Mouse (Mus musculus) ES-Bruce4 (cell line): ENCODE results near the gene Usmg5. TPM values are rescaled to one million over a fixed set of nuclear protein-coding genes. Genes with fewer than 3 reads are reported as not detected.

Experiments used
- H3K27ac ChIP-seq: 2 replicates; pipeline ENCODE4 v1.5.1; 2012; ENCODE audit warnings: low read length, inconsistent platforms; ENCODE audit not compliant: insufficient read depth
- H3K27me3 ChIP-seq: 2 replicates; pipeline ENCODE4 v1.6.1; 2012; ENCODE audit warnings: mild to moderate bottlenecking, low read length, inconsistent platforms; ENCODE audit not compliant: control insufficient read depth, poor library complexity, insufficient read depth, severe bottlenecking
- H3K36me3 ChIP-seq: 2 replicates; pipeline ENCODE4 v1.6.1; 2012; ENCODE audit warnings: inconsistent platforms, mild to moderate bottlenecking, low read length, moderate library complexity; ENCODE audit not compliant: control insufficient read depth, poor library complexity, insufficient read depth, severe bottlenecking
- H3K4me1 ChIP-seq: one replicate; pipeline ENCODE4 v1.8.1; 2011; ENCODE audit warnings: low read length; ENCODE audit not compliant: control insufficient read depth, insufficient read depth
- H3K4me3 ChIP-seq: 2 replicates; pipeline ENCODE4 v1.5.1; 2011; ENCODE audit warnings: low read depth, mild to moderate bottlenecking, low read length
- H3K9ac ChIP-seq: 2 replicates; pipeline ENCODE4 v1.6.1; 2012; ENCODE audit warnings: low read depth, mild to moderate bottlenecking, inconsistent platforms; ENCODE audit not compliant: poor library complexity, severe bottlenecking
- H3K9me3 ChIP-seq: replicated peaks from 2 replicates; pipeline ENCODE4 v1.6.1; 2012; ENCODE audit warnings: mild to moderate bottlenecking, low read length, inconsistent platforms; ENCODE audit not compliant: control insufficient read depth, poor library complexity, insufficient read depth, severe bottlenecking
- CTCF ChIP-seq: IDR thresholded peaks from one replicate; pipeline ENCODE4 v1.8.1; 2011; ENCODE audit warnings: low read depth, low read length
- EP300 ChIP-seq: IDR thresholded peaks from 2 replicates; pipeline ENCODE4 v1.6.1; 2011; ENCODE audit warnings: low read depth, low read length; ENCODE audit not compliant: insufficient read depth
- POLR2A ChIP-seq: IDR thresholded peaks from one replicate; pipeline ENCODE4 v1.8.1; 2011; ENCODE audit warnings: low read length; ENCODE audit not compliant: insufficient read depth
- polyA plus RNA-seq: library from polyadenylated mRNA; stranded (reverse); fragments of >200 nt; gene quantifications from 2 replicates; pipeline ENCODE4 v1.2.4, GENCODE M21; 2011; ENCODE audit warnings: low read depth; ENCODE audit not compliant: missing spikeins, insufficient read depth, insufficient read length

Gene Usmg5
- polyA plus RNA-seq, 1 experiment = 552 TPM

- peak within 1 kb of the TSS; percentile 46 for H3K27ac ChIP-seq
- peak within 1 kb of the TSS; percentile 88 for H3K9ac ChIP-seq
- no peaks in the 10 kb centered on the region for H3K9me3 ChIP-seq
- H3K36me3 ChIP-seq = peaks cover 13% of the 10 kb centered on the region
- H3K4me1 ChIP-seq = peaks cover 1% of the 10 kb centered on the region
- H3K4me3 ChIP-seq = peak within 1 kb of the TSS; percentile 91
- TF ChIP-seq POLR2A (peak; percentile 66), EP300 (no peak)
- no peaks in the 10 kb centered on the region for H3K27me3 ChIP-seq
Measured at GRCm38 (mm10) chr19:47050271-47051032, 40.0 kb downstream of the Usmg5 start, which contains the start of gene Pcgf6. Pcgf6 (minus strand) TSS chr19:47050906.

- Histone ChIP-seq H3K27ac (no peak overlapping the region), H3K4me1 (peaks cover 1% of the 10 kb centered on the region), H3K27me3 (no peaks in the 10 kb centered on the region), H3K36me3 (peaks cover 18% of the 10 kb centered on the region), H3K4me3 (peak overlapping the region; percentile 91), H3K9me3 (no peaks in the 10 kb centered on the region), H3K9ac (peak overlapping the region; percentile 88)
- no peak for TF ChIP-seq POLR2A
- TF ChIP-seq EP300 = no peak
- no peak for TF ChIP-seq CTCF
Measured at GRCm38 (mm10) chr19:47049840-47050239, 40.6 kb downstream of the Usmg5 start.

DNA sequence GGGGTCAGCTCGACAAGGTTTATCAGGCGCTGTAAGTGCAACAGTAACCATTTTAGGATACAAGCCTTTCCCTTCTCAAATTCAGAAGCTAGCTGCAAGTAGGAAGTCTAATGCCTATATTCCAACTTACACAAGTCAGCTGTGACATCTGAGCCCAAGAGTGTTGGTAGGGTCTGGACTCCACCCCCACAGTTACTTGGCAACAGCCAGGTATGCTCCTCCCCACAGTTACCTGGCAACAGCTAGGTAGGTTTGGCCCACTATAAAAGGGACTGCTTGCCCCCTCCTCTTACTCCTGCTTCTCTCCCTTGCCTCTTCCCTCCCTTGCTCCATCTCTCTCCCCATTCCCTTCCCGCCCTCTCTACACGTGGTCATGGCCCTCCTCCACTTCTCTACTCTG, 41.4 kb downstream of the Usmg5 start:
- H3K9ac ChIP-seq = 0 out of 2 replicates have a peak overlapping the region, but pooled peaks have one; percentile 88
- H3K27me3 ChIP-seq = no peaks in the 10 kb centered on the region
- peak overlapping the region; percentile 18; the same call in 1 of the 2 replicates for H3K4me3 ChIP-seq
- peaks cover 23% of the 10 kb centered on the region for H3K36me3 ChIP-seq
- no peaks in the 10 kb centered on the region for H3K9me3 ChIP-seq
- no peak for TF ChIP-seq CTCF
- peak; percentile 14 for TF ChIP-seq POLR2A
- peaks cover 1% of the 10 kb centered on the region for H3K4me1 ChIP-seq
- H3K27ac ChIP-seq = no peak overlapping the region

GRCm38 (mm10) chr19:47047236-47047833, 43.1 kb downstream of the Usmg5 start:
- Histone ChIP-seq H3K27ac (peak overlapping the region; percentile 59), H3K4me3 (no peak overlapping the region), H3K9me3 (no peaks in the 10 kb centered on the region), H3K9ac (no peak overlapping the region), H3K4me1 (peaks cover 1% of the 10 kb centered on the region), H3K27me3 (no peaks in the 10 kb centered on the region), H3K36me3 (peaks cover 36% of the 10 kb centered on the region)
- TF ChIP-seq EP300 (no peak), POLR2A (no peak), CTCF (no peak)

GRCm38 (mm10) chr19:47046343-47046742, 44.1 kb downstream of the Usmg5 start:
- TF ChIP-seq POLR2A (no peak), CTCF (no peak), EP300 (no peak)
- H3K9me3 ChIP-seq = no peaks in the 10 kb centered on the region
- H3K4me1 ChIP-seq = peaks cover 1% of the 10 kb centered on the region
- no peak overlapping the region for H3K9ac ChIP-seq
- peaks cover 44% of the 10 kb centered on the region for H3K36me3 ChIP-seq
- no peaks in the 10 kb centered on the region for H3K27me3 ChIP-seq
- H3K27ac ChIP-seq = no peak overlapping the region
- H3K4me3 ChIP-seq = no peak overlapping the region

GRCm38 (mm10) chr19:47043608-47044007, 46.8 kb downstream of the Usmg5 start:
- Histone ChIP-seq H3K36me3 (peaks cover 63% of the 10 kb centered on the region), H3K4me3 (no peak overlapping the region), H3K9ac (no peak overlapping the region), H3K4me1 (peaks cover 3% of the 10 kb centered on the region), H3K9me3 (no peaks in the 10 kb centered on the region), H3K27ac (no peak overlapping the region), H3K27me3 (no peaks in the 10 kb centered on the region)
- TF ChIP-seq EP300 (no peak), CTCF (no peak), POLR2A (no peak)
